Mouse (Mus musculus): ENCODE measurements around the gene Polr1d.

Gene Polr1d

GRCm38 (mm10) chr5:147076799-147077165 lies at the start of gene Polr1d:
TSS of gene Polr1d (plus strand) at chr5:147077050.
- DNase-seq (ENCODE audit: low spot score) = no peak

GRCm38 (mm10) chr5:147031281-147031680 lies 45.6 kb upstream of the Polr1d start:
- no peak for DNase-seq (ENCODE audit: low spot score)

- DNase-seq (ENCODE audit: low spot score) = no peak
Observed at GRCm38 (mm10) chr5:147033155-147033554, 43.7 kb upstream of the Polr1d start.

- DNase-seq (ENCODE audit: low spot score) = no peak
Observed at GRCm38 (mm10) chr5:147034283-147034682, 42.6 kb upstream of the Polr1d start.

GRCm38 (mm10) chr5:147035301-147035700 lies 41.5 kb upstream of the Polr1d start:
- no peak for DNase-seq (ENCODE audit: low spot score)

- no peak for DNase-seq (ENCODE audit: low spot score)
Observed at GRCm38 (mm10) chr5:147036028-147036427, 40.8 kb upstream of the Polr1d start.

- DNase-seq (ENCODE audit: low spot score) = no peak
Observed at GRCm38 (mm10) chr5:147036661-147037060, 40.2 kb upstream of the Polr1d start.

- no peak for DNase-seq (ENCODE audit: low spot score)
Observed at GRCm38 (mm10) chr5:147037601-147038000, 39.2 kb upstream of the Polr1d start.

- no peak for DNase-seq (ENCODE audit: low spot score)
Observed at GRCm38 (mm10) chr5:147039394-147039793, 37.5 kb upstream of the Polr1d start.

GRCm38 (mm10) chr5:147041965-147042937 lies 34.6 kb upstream of the Polr1d start:
- no peak for DNase-seq (ENCODE audit: low spot score)

GRCm38 (mm10) chr5:147043240-147043844 lies 33.5 kb upstream of the Polr1d start:
- DNase-seq (ENCODE audit: low spot score) = no peak

- DNase-seq (ENCODE audit: low spot score) = no peak
Observed at GRCm38 (mm10) chr5:147045311-147045710, 31.5 kb upstream of the Polr1d start.

- no peak for DNase-seq (ENCODE audit: low spot score)
Observed at GRCm38 (mm10) chr5:147045929-147046328, 30.9 kb upstream of the Polr1d start.

GRCm38 (mm10) chr5:147049544-147050209 lies 27.2 kb upstream of the Polr1d start:
- no peak for DNase-seq (ENCODE audit: low spot score)

- no peak for DNase-seq (ENCODE audit: low spot score)
Observed at GRCm38 (mm10) chr5:147050816-147051499, 25.9 kb upstream of the Polr1d start.

GRCm38 (mm10) chr5:147051500-147052308 lies 25.1 kb upstream of the Polr1d start:
- DNase-seq (ENCODE audit: low spot score) = no peak

GRCm38 (mm10) chr5:147052309-147052558 lies 24.6 kb upstream of the Polr1d start:
- DNase-seq (ENCODE audit: low spot score) = no peak

- no peak for DNase-seq (ENCODE audit: low spot score)
Observed at GRCm38 (mm10) chr5:147053071-147053470, 23.8 kb upstream of the Polr1d start.

GRCm38 (mm10) chr5:147053481-147053880 lies 23.4 kb upstream of the Polr1d start:
- no peak for DNase-seq (ENCODE audit: low spot score)

- DNase-seq (ENCODE audit: low spot score) = no peak
Observed at GRCm38 (mm10) chr5:147054328-147054727, 22.5 kb upstream of the Polr1d start.

- no peak for DNase-seq (ENCODE audit: low spot score)
Observed at GRCm38 (mm10) chr5:147054747-147055270, 22.0 kb upstream of the Polr1d start.

Measured in ovary, adult 18-20 months (tissue).